Mouse (Mus musculus) heart, adult 2 months (tissue): ENCODE measurements around the gene Igsf1. TPM values are rescaled to one million over a fixed set of nuclear protein-coding genes. Genes with fewer than 3 reads are reported as not detected.

Source experiments
- DNase-seq, 2 experiments: peaks; one replicate each; pipeline ENCODE4 v3.0.0; 2021
- H3K27ac ChIP-seq: fragments of 200-600 bp; 2 replicates; pipeline ENCODE4 v1.8.1; 2022
- H3K27me3 ChIP-seq: fragments of 200-500 bp; 2 replicates; pipeline ENCODE4 v1.6.1; 2012; ENCODE audit warnings: mild to moderate bottlenecking, low read length, inconsistent platforms, mixed read lengths; ENCODE audit not compliant: control insufficient read depth, insufficient read depth
- H3K36me3 ChIP-seq: fragments of 200-500 bp; 2 replicates; pipeline ENCODE4 v1.6.1; 2012; ENCODE audit warnings: low read length, inconsistent platforms; ENCODE audit not compliant: control insufficient read depth, insufficient read depth
- H3K4me1 ChIP-seq: fragments of 200-500 bp; 2 replicates; pipeline ENCODE4 v1.6.1; 2011; ENCODE audit warnings: low read length; ENCODE audit not compliant: control insufficient read depth, insufficient read depth
- H3K4me3 ChIP-seq: fragments of 200-600 bp; 2 replicates; pipeline ENCODE4 v1.8.1; 2022
- H3K79me2 ChIP-seq: fragments of 200-500 bp; replicated peaks from 2 replicates; pipeline ENCODE4 v1.6.1; 2012; ENCODE audit warnings: mild to moderate bottlenecking, inconsistent platforms, low read length, moderate library complexity, mixed read lengths; ENCODE audit not compliant: control insufficient read depth, insufficient read depth
- H3K9ac ChIP-seq: fragments of 200-500 bp; 2 replicates; pipeline ENCODE4 v1.6.1; 2012; ENCODE audit warnings: low read depth, mild to moderate bottlenecking, control low read depth, inconsistent platforms, low read length, mixed read lengths
- CTCF ChIP-seq: fragments of 200-600 bp; IDR thresholded peaks from 2 replicates; pipeline ENCODE4 v1.8.1; 2022; ENCODE audit warnings: antibody characterized with exemption, mild to moderate bottlenecking, moderate library complexity
- EP300 ChIP-seq: fragments of 200-500 bp; IDR thresholded peaks from 2 replicates; pipeline ENCODE4 v1.6.1; 2011; ENCODE audit warnings: low read depth, low read length, control low read depth; ENCODE audit not compliant: insufficient read depth
- POLR2A ChIP-seq: fragments of 200-500 bp; IDR thresholded peaks from 2 replicates; pipeline ENCODE4 v1.6.1; 2011; ENCODE audit warnings: mild to moderate bottlenecking, low read depth, low read length, control low read depth; ENCODE audit not compliant: insufficient read depth
- WGBS: fragments of 180-500 bp; shearing (Covaris S2); methylation state at CpG from one replicate; pipeline ENCODE4 v1.1.7; 2018; 5-methylcytosine and 5-hydroxymethylcytosine counted together
- intact Hi-C: fragments of 180-260 bp; cut with DNase I; formaldehyde crosslinking; loops from one replicate; pipeline ENCODE4 v1.15.1; 2025
- long read RNA-seq: library from polyadenylated mRNA; stranded (forward); transcript quantifications from one replicate; pipeline ENCODE4 v2.0.0, GENCODE M21; 2021
- polyA plus RNA-seq: library from polyadenylated mRNA; depleted of rRNA; stranded (reverse); fragments of >200 nt; gene quantifications from 2 replicates; pipeline ENCODE4 v1.2.3, GENCODE M21; 2012; rRNA removed
- total RNA-seq, 2 experiments: library from RNA; stranded (reverse); gene quantifications; 2 replicates each; pipeline ENCODE4 v1.2.3; 2021

Igsf1 gene
- total RNA-seq = 10 to 100 TPM; 15.4 to 27.1 TPM
- polyA plus RNA-seq = 20.8 and 25.9 TPM in 2 replicates
- long read RNA-seq, transcript Igsf1-204 (11 exons, 2,671 nt) = major isoform, 5 of 36 reads
- long read RNA-seq, partial matches to known transcripts = 21 of 36 reads
- long read RNA-seq, other reads (novel, unspliced or antisense) = 10 of 36 reads

DNA sequence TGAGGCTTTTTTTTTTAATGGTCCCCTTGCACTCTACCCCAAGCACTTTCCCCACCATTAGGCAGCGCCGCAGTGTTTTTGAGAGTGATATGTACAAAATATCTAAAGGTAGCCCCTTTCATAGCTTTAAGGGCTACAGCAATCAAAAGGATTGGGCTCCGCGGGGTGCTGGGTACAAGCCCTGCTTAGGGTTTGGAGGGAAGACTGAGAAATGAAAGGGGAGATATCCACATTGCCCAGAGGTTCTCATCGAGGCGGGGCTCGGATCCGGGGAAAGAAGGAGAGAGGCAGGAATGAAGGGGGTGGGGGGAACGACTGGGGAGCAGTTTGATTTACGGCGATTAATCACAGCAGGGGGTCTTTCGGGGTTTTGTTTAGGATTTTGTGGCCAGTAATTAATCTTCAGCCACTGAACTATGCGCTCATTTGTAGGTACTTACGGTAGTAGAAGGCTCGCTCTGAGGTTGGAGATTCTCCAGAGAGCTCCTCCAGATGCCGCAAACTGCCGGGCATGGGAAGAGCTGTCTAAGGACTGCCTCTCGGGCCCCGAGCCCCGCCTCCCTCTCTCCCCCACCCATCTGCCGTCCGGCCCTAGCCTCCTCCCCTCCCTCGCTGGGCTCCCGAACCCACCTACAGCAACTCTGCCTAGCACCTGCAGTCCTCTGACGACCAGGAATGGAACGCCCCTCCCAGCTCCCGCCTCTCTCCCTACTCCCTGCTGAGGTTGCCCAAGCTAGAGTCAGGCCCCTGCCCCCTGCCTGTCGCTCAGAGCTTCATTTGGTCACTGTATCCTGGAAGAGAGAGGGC, at the start of gene Igsf1:
Igsf1 (minus strand) TSS at position 537 of the 807 bp plus-strand sequence.
- no peak within 1 kb of the TSS for H3K9ac ChIP-seq
- no peak within 1 kb of the TSS for H3K27ac ChIP-seq
- H3K79me2 ChIP-seq = no peaks in the 10 kb centered on the region
- no peaks in the 10 kb centered on the region for H3K27me3 ChIP-seq
- intact Hi-C loops = no loop called here
- 22% methylated on average over 28 of the region's 28 CpGs for WGBS
- peak; percentile 5 to 18 for DNase-seq
- no peaks in the 10 kb centered on the region for H3K4me1 ChIP-seq
- no peak within 1 kb of the TSS for H3K4me3 ChIP-seq
- no peaks in the 10 kb centered on the region for H3K36me3 ChIP-seq
- no peak for TF ChIP-seq EP300
- TF ChIP-seq POLR2A = no peak
- TF ChIP-seq CTCF = no peak

DNA sequence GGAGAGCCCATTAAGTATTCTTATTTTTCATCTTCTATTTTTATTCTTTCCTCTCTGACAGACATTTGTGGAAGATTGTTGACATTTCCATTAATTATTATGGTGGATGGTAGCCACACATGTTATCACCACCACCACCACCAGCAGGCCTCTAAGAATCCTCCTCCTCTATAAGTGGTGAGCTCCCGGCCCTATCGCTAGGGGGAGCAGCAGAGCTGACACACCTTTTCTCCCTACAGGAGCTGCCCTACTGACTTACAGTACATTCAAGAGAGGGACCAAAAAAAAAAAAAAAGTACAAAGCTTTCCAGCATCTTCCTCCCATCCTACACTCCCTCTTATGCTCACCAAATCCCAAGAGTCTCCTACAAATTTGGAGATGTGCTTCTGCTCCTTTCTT, 26.7 kb downstream of the Igsf1 start:
- H3K27ac ChIP-seq = no peak overlapping the region
- H3K36me3 ChIP-seq = no peaks in the 10 kb centered on the region
- H3K9ac ChIP-seq = no peak overlapping the region
- DNase-seq = peak in 1 of 2 experiments; percentile 2
- WGBS = 12% methylated on average over 2 of the region's 2 CpGs
- H3K27me3 ChIP-seq = no peaks in the 10 kb centered on the region
- TF ChIP-seq CTCF (peak; percentile 61), EP300 (no peak)
- no peaks in the 10 kb centered on the region for H3K4me1 ChIP-seq
- intact Hi-C loops = loop anchor here (5.0 kb wide), 1 partner anchor 176 kb away; no protein-coding TSS in a partner anchor
- H3K4me3 ChIP-seq = no peak overlapping the region
- H3K79me2 ChIP-seq = no peaks in the 10 kb centered on the region

DNA sequence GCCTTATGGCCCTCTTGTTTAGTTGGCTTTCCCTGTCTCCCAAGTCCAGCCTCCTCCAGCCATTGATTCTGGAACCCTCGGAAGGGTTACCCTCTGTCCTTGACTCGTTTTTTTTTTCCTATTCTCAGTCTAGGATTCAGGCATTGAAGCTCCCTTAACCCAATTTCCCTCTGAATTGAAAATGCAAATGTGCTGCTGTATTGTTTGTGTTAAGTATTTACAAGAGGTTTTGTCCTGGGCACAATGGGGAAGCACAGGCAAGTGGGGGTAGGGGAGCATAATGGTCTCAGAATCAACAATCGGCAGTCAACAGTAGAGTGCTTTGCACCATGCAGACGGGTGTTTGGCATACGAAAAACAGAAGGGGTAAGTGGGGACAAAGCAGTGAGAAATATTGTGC, 52.4 kb downstream of the Igsf1 start:
- Histone ChIP-seq H3K4me1 (no peaks in the 10 kb centered on the region), H3K79me2 (no peaks in the 10 kb centered on the region), H3K27ac (no peak overlapping the region), H3K27me3 (no peaks in the 10 kb centered on the region), H3K9ac (no peak overlapping the region), H3K4me3 (no peak overlapping the region), H3K36me3 (no peaks in the 10 kb centered on the region)
- DNase-seq = no peak
- 45% methylated on average over 5 of the region's 5 CpGs for WGBS
- intact Hi-C loops = no loop called here
- TF ChIP-seq EP300 (no peak), CTCF (no peak)

DNA sequence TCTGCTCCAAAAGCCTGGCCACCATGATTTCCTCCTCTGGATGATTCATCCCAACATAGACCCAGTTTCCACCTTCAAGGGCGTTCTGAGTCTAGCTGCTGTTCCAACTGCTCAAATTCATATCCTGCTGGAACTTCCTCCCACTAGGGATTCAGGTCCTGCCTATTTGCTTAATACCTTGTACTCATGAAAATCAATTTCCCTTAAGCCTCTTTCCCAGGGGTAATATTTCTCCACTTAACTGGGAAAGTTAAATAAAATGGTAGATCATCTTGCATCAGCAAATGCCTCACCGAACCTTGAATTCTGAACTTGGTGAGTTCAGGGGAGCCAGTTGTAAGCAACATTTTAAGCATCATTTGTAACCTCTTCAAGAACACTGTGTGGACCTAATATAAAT, 62.6 kb downstream of the Igsf1 start, which contains the start of gene Olfr1321:
Olfr1321 (minus strand) TSS at position 101 of the 400 bp plus-strand sequence.
- Histone ChIP-seq H3K36me3 (no peaks in the 10 kb centered on the region), H3K4me3 (no peak within 1 kb of the TSS), H3K9ac (no peak within 1 kb of the TSS), H3K79me2 (no peaks in the 10 kb centered on the region), H3K27me3 (no peaks in the 10 kb centered on the region), H3K27ac (no peak within 1 kb of the TSS), H3K4me1 (no peaks in the 10 kb centered on the region)
- no peak for DNase-seq
- intact Hi-C loops = no loop called here
- WGBS = 72% methylated on average over 2 of the region's 2 CpGs
- TF ChIP-seq POLR2A (no peak), EP300 (no peak), CTCF (no peak)

Other genes with a start within 250 kb of the Igsf1 start
- not detected for gene Olfr1320, start 125.4 kb downstream of the Igsf1 start, total RNA-seq
- not detected in 2 replicates for gene Olfr1320, start 125.4 kb downstream of the Igsf1 start, polyA plus RNA-seq
- not detected for gene Olfr1321, start 62.7 kb downstream of the Igsf1 start, total RNA-seq
- not detected in 2 replicates for gene Olfr1321, start 62.7 kb downstream of the Igsf1 start, polyA plus RNA-seq
- not detected for gene Olfr1322, start 93.7 kb upstream of the Igsf1 start, total RNA-seq
- not detected in 2 replicates for gene Olfr1322, start 93.7 kb upstream of the Igsf1 start, polyA plus RNA-seq
- gene Olfr1323, start 221.6 kb upstream of the Igsf1 start, total RNA-seq = not detected
- not detected in 2 replicates for gene Olfr1323, start 221.6 kb upstream of the Igsf1 start, polyA plus RNA-seq